Mouse (Mus musculus): ENCODE measurements at regions not wholly inside any gene's neighbourhood (a gene's known extent, or its start where the extent isn't known, plus 50 kb on each side); places are given as distances from the start of the nearest gene placed in this dataset.
"Not testable (repeated sequence)": the region's sequence is repeated elsewhere in the genome, so short reads cannot be mapped to it uniquely, and the experiment has no call there.

GRCm38 (mm10) chr3:78964231-78964858 is 322.0 kb downstream of the Rapgef2 start:
- Histone ChIP-seq H3K9ac (ENCODE audit: insufficient read depth, low read depth, low read length, poor library complexity, severe bottlenecking) (no peak overlapping the region), H3K4me3 (ENCODE audit: insufficient read depth in 1 of 2, low read depth in 1 of 2, low read length in 2 of 2, poor library complexity in 1 of 2, severe bottlenecking in 1 of 2) (no peak overlapping the region), H3K36me3 (ENCODE audit: control insufficient read depth, insufficient read depth, low read length, poor library complexity, severe bottlenecking) (no peaks in the 10 kb centered on the region), H3K27ac (ENCODE audit: insufficient read depth, low read depth, low read length, poor library complexity, severe bottlenecking) (no peak overlapping the region), H3K9me3 (ENCODE audit: control insufficient read depth, insufficient read depth, low read depth, low read length) (no peaks in the 10 kb centered on the region), H3K4me1 (ENCODE audit: control insufficient read depth in 2 of 2, insufficient read depth in 2 of 2, low read length in 2 of 2, poor library complexity in 1 of 2) (no peaks in the 10 kb centered on the region; a peak in 1 of 4 replicates)
- in situ Hi-C loops (cut with MboI; ENCODE audit: low sequenced_read_pairs in 2 of 2, unreplicated experiment in 2 of 2), result loop anchor here (25.0 kb wide), 3 partner anchors 223 to 848 kb away; no protein-coding TSS in a partner anchor
- DNase-seq (ENCODE audit: low read depth, low spot score), result no peak
- TF ChIP-seq CHD2 (IDR thresholded peaks at IDR 0.05; ENCODE audit: low read depth, low read length) (no peak), MAFK (IDR thresholded peaks at IDR 0.05; ENCODE audit: insufficient read depth, low read depth, low read length) (no peak), ZC3H11A (IDR thresholded peaks at IDR 0.05; ENCODE audit: borderline replicate concordance, low read depth, low read length) (no peak), ZNF384 (IDR thresholded peaks at IDR 0.05; ENCODE audit: low read depth, low read length) (no peak), HCFC1 (IDR thresholded peaks at IDR 0.05; ENCODE audit: borderline replicate concordance, insufficient read depth, low read length) (no peak)

- H3K9ac ChIP-seq (ENCODE audit: insufficient read depth, low read depth, low read length, poor library complexity, severe bottlenecking), result no peak overlapping the region
- H3K27ac ChIP-seq (ENCODE audit: insufficient read depth, low read depth, low read length, poor library complexity, severe bottlenecking), result no peak overlapping the region
- in situ Hi-C loops (cut with MboI; ENCODE audit: low sequenced_read_pairs in 2 of 2, unreplicated experiment in 2 of 2), result loop anchor here (10.0 to 25.0 kb wide), 5 partner anchors 229 to 854 kb away; no protein-coding TSS in a partner anchor
- no peaks in the 10 kb centered on the region for H3K9me3 ChIP-seq (ENCODE audit: control insufficient read depth, insufficient read depth, low read depth, low read length)
- DNase-seq (ENCODE audit: low read depth, low spot score), result peak; percentile 19
- no peak overlapping the region for H3K4me3 ChIP-seq (ENCODE audit: insufficient read depth in 1 of 2, low read depth in 1 of 2, low read length in 2 of 2, poor library complexity in 1 of 2, severe bottlenecking in 1 of 2)
- no peaks in the 10 kb centered on the region for H3K4me1 ChIP-seq (ENCODE audit: control insufficient read depth in 2 of 2, insufficient read depth in 2 of 2, low read length in 2 of 2, poor library complexity in 1 of 2)
- no peak for TF ChIP-seq ZNF384 (IDR thresholded peaks at IDR 0.05; ENCODE audit: low read depth, low read length)
- TF ChIP-seq HCFC1 (IDR thresholded peaks at IDR 0.05; ENCODE audit: borderline replicate concordance, insufficient read depth, low read length), result no peak
- TF ChIP-seq ZC3H11A (IDR thresholded peaks at IDR 0.05; ENCODE audit: borderline replicate concordance, low read depth, low read length), result peak; percentile 98
- no peak for TF ChIP-seq CHD2 (IDR thresholded peaks at IDR 0.05; ENCODE audit: low read depth, low read length)
- TF ChIP-seq MAFK (IDR thresholded peaks at IDR 0.05; ENCODE audit: insufficient read depth, low read depth, low read length), result peak; percentile 100
- H3K36me3 ChIP-seq (ENCODE audit: control insufficient read depth, insufficient read depth, low read length, poor library complexity, severe bottlenecking), result no peaks in the 10 kb centered on the region
Measured at GRCm38 (mm10) chr3:78958781-78959180, 327.5 kb downstream of the Rapgef2 start.

GRCm38 (mm10) chr3:78955364-78955763 is 331.0 kb downstream of the Rapgef2 start:
- no peak overlapping the region for H3K4me3 ChIP-seq (ENCODE audit: insufficient read depth in 1 of 2, low read depth in 1 of 2, low read length in 2 of 2, poor library complexity in 1 of 2, severe bottlenecking in 1 of 2)
- no peak for DNase-seq (ENCODE audit: low read depth, low spot score)
- no peaks in the 10 kb centered on the region for H3K4me1 ChIP-seq (ENCODE audit: control insufficient read depth in 2 of 2, insufficient read depth in 2 of 2, low read length in 2 of 2, poor library complexity in 1 of 2)
- H3K27ac ChIP-seq (ENCODE audit: insufficient read depth, low read depth, low read length, poor library complexity, severe bottlenecking), result no peak overlapping the region
- H3K9me3 ChIP-seq (ENCODE audit: control insufficient read depth, insufficient read depth, low read depth, low read length), result no peaks in the 10 kb centered on the region
- in situ Hi-C loops (cut with MboI; ENCODE audit: low sequenced_read_pairs in 2 of 2, unreplicated experiment in 2 of 2), result loop anchor here (10.0 to 25.0 kb wide), 5 partner anchors 232 to 857 kb away; no protein-coding TSS in a partner anchor
- no peak overlapping the region for H3K9ac ChIP-seq (ENCODE audit: insufficient read depth, low read depth, low read length, poor library complexity, severe bottlenecking)
- no peaks in the 10 kb centered on the region for H3K36me3 ChIP-seq (ENCODE audit: control insufficient read depth, insufficient read depth, low read length, poor library complexity, severe bottlenecking)
- TF ChIP-seq ZC3H11A (IDR thresholded peaks at IDR 0.05; ENCODE audit: borderline replicate concordance, low read depth, low read length), result no peak
- TF ChIP-seq CHD2 (IDR thresholded peaks at IDR 0.05; ENCODE audit: low read depth, low read length), result no peak
- no peak for TF ChIP-seq HCFC1 (IDR thresholded peaks at IDR 0.05; ENCODE audit: borderline replicate concordance, insufficient read depth, low read length)
- no peak for TF ChIP-seq MAFK (IDR thresholded peaks at IDR 0.05; ENCODE audit: insufficient read depth, low read depth, low read length)
- TF ChIP-seq ZNF384 (IDR thresholded peaks at IDR 0.05; ENCODE audit: low read depth, low read length), result no peak

- DNase-seq (ENCODE audit: low read depth, low spot score); in situ Hi-C loops (cut with MboI; ENCODE audit: low sequenced_read_pairs in 2 of 2, unreplicated experiment in 2 of 2): not testable (repeated sequence)
Measured at GRCm38 (mm10) chr3:78949385-78949784, 336.9 kb downstream of the Rapgef2 start.

GRCm38 (mm10) chr3:78948700-78949099 is 337.6 kb downstream of the Rapgef2 start:
- Histone ChIP-seq H3K9me3 (ENCODE audit: control insufficient read depth, insufficient read depth, low read depth, low read length) (no peaks in the 10 kb centered on the region), H3K4me1 (ENCODE audit: control insufficient read depth in 2 of 2, insufficient read depth in 2 of 2, low read length in 2 of 2, poor library complexity in 1 of 2) (no peaks in the 10 kb centered on the region), H3K9ac (ENCODE audit: insufficient read depth, low read depth, low read length, poor library complexity, severe bottlenecking) (no peak overlapping the region), H3K27ac (ENCODE audit: insufficient read depth, low read depth, low read length, poor library complexity, severe bottlenecking) (no peak overlapping the region), H3K4me3 (ENCODE audit: insufficient read depth in 1 of 2, low read depth in 1 of 2, low read length in 2 of 2, poor library complexity in 1 of 2, severe bottlenecking in 1 of 2) (no peak overlapping the region), H3K36me3 (ENCODE audit: control insufficient read depth, insufficient read depth, low read length, poor library complexity, severe bottlenecking) (no peaks in the 10 kb centered on the region)
- TF ChIP-seq HCFC1 (IDR thresholded peaks at IDR 0.05; ENCODE audit: borderline replicate concordance, insufficient read depth, low read length) (no peak), CHD2 (IDR thresholded peaks at IDR 0.05; ENCODE audit: low read depth, low read length) (no peak), ZNF384 (IDR thresholded peaks at IDR 0.05; ENCODE audit: low read depth, low read length) (no peak), ZC3H11A (IDR thresholded peaks at IDR 0.05; ENCODE audit: borderline replicate concordance, low read depth, low read length) (no peak), MAFK (IDR thresholded peaks at IDR 0.05; ENCODE audit: insufficient read depth, low read depth, low read length) (no peak)
- DNase-seq (ENCODE audit: low read depth, low spot score), result no peak
- in situ Hi-C loops (cut with MboI; ENCODE audit: low sequenced_read_pairs in 2 of 2, unreplicated experiment in 2 of 2), result no loop called here

More at GRCm38 (mm10) chr3:78949385-78949784, 336.9 kb downstream of the Rapgef2 start:
- not testable (repeated sequence) for H3K4me3 ChIP-seq (ENCODE audit: insufficient read depth in 1 of 2, low read depth in 1 of 2, low read length in 2 of 2, poor library complexity in 1 of 2, severe bottlenecking in 1 of 2); H3K36me3 ChIP-seq (ENCODE audit: control insufficient read depth, insufficient read depth, low read length, poor library complexity, severe bottlenecking); H3K4me1 ChIP-seq (ENCODE audit: control insufficient read depth in 2 of 2, insufficient read depth in 2 of 2, low read length in 2 of 2, poor library complexity in 1 of 2); H3K27ac ChIP-seq (ENCODE audit: insufficient read depth, low read depth, low read length, poor library complexity, severe bottlenecking); H3K9me3 ChIP-seq (ENCODE audit: control insufficient read depth, insufficient read depth, low read depth, low read length); H3K9ac ChIP-seq (ENCODE audit: insufficient read depth, low read depth, low read length, poor library complexity, severe bottlenecking)

Measured in ES-E14 (cell line).